Mouse (Mus musculus) testis, adult 2 months (tissue): ENCODE measurements around the gene Meis1. TPM values are rescaled to one million over a fixed set of nuclear protein-coding genes. Genes with fewer than 3 reads are reported as not detected.

ENCODE experiments used
- H3K27ac ChIP-seq: fragments of 200-500 bp; 2 replicates; pipeline ENCODE4 v1.5.1; 2012; ENCODE audit warnings: low read depth, low read length; ENCODE audit not compliant: control insufficient read depth, insufficient read depth
- H3K27me3 ChIP-seq: fragments of 200-500 bp; 2 replicates; pipeline ENCODE4 v1.6.1; 2012; ENCODE audit warnings: mild to moderate bottlenecking, low read length, moderate library complexity; ENCODE audit not compliant: control insufficient read depth, insufficient read depth
- H3K36me3 ChIP-seq: fragments of 200-500 bp; 2 replicates; pipeline ENCODE4 v1.6.1; 2012; ENCODE audit warnings: mild to moderate bottlenecking, low read length; ENCODE audit not compliant: control insufficient read depth, insufficient read depth
- H3K4me1 ChIP-seq: fragments of 200-500 bp; 2 replicates; pipeline ENCODE4 v1.6.1; 2012; ENCODE audit warnings: low read length; ENCODE audit not compliant: control insufficient read depth, insufficient read depth
- H3K4me3 ChIP-seq: fragments of 200-500 bp; 2 replicates; pipeline ENCODE4 v1.5.1; 2012; ENCODE audit warnings: low read depth, mild to moderate bottlenecking, low read length, moderate library complexity, mixed read lengths; ENCODE audit not compliant: control insufficient read depth
- CTCF ChIP-seq: fragments of 200-500 bp; IDR thresholded peaks from 2 replicates; pipeline ENCODE4 v1.5.1; 2012; ENCODE audit warnings: low read depth, mild to moderate bottlenecking, inconsistent platforms, low read length, moderate library complexity; ENCODE audit not compliant: control insufficient read depth, insufficient read depth, insufficient replicate concordance
- POLR2A ChIP-seq: fragments of 200-500 bp; IDR thresholded peaks from 2 replicates; pipeline ENCODE4 v1.6.1; 2012; ENCODE audit warnings: low read depth, mild to moderate bottlenecking, inconsistent platforms, low read length, moderate library complexity; ENCODE audit not compliant: control insufficient read depth
- polyA plus RNA-seq: library from polyadenylated mRNA; depleted of rRNA; stranded (reverse); fragments of >200 nt; gene quantifications from 2 replicates; pipeline ENCODE4 v1.2.3, GENCODE M21; 2012

The Meis1 gene
- polyA plus RNA-seq, 1 experiment, result 1.9 TPM

DNA sequence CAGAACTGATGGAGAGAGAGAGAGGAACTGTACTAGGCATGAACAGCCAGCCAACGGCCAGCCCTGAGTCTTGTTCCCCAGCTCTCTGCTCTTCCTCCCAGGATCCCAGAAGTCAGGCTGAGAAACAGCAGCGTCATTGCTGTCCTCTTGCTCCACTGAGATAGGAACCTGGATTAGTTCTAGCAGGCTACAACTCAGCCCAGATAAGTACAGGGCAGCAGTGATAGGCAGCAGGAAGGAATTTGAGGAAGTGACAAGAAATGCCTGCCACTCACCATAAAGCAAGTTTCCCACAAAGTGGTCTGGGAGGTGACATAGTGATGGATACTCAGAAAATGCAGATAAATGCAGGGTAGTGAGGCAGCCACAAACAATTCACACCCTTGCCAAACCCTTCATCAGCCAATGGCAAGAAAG is 48.9 kb downstream of the Meis1 start:
- Histone ChIP-seq H3K4me1 (no peaks in the 10 kb centered on the region), H3K27ac (no peak overlapping the region), H3K36me3 (no peaks in the 10 kb centered on the region), H3K4me3 (no peak overlapping the region), H3K27me3 (no peaks in the 10 kb centered on the region)
- TF ChIP-seq CTCF (no peak), POLR2A (no peak)

DNA sequence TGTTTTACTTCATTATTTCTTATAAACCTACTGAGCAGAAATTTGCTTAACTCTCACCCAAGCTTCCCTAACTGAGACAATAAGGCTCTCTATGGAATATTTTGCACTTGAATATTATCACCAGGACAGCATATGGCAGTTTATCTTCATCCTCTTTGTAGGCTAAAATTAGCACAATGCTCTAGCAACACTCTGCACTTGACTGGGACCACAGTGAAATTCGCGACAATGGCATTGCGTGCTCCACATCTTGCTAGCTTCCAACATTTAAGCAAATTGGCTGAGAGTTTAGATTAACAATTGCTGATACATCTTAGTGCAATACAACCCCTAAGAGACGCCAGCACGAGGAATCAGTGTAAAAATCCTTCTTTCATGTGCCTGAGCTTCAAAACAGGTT is 54.4 kb downstream of the Meis1 start:
- H3K4me3 ChIP-seq, result no peak overlapping the region
- H3K27ac ChIP-seq, result no peak overlapping the region
- H3K27me3 ChIP-seq, result no peaks in the 10 kb centered on the region
- no peaks in the 10 kb centered on the region for H3K36me3 ChIP-seq
- TF ChIP-seq POLR2A (no peak), CTCF (no peak)
- H3K4me1 ChIP-seq, result no peaks in the 10 kb centered on the region; the same call in 1 of the 2 replicates

DNA sequence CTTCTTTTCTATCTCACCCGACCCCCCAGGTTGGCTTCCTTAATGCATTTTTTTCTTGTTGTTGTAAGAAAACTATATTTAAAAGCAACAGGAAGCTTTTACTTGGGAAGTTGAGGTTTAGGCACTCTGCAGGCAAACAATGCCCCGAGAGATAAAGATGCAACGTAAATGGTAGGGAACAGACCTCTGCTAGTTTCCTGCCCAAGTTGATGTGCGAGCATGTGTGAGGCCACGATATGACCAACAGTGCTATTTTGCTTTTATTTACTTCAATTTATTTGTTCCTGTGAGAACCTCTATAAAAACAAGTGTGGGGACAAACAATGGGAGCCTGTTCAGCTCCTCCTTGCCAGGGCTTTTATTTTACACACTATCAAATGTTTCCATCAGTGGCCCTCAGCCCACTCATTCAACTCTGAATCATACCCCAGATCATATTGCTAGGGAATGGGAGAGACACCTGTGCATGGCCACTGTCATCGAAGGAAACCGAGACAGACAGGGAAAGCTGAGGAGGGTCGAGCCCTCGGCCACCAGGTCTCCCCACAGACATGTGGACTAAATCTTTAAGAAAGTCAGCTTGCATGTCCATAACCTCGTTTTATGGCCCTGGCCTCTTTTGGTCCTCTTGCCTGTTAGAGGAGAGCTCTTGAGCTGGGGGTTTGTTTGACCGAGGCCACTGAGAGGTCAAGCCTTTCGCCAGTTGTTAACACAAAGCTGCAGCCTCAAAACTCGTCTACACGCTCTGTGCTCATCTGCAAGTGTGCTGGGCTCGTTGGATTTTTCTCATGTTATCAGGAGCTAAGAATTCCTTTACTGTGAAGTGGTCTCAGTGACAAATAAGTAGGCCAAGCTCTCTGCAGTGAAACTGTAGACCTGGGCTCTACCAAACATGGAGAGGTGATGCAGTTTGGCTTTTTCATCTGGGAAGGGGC is 55.3 kb downstream of the Meis1 start:
- TF ChIP-seq POLR2A (no peak), CTCF (no peak)
- no peak overlapping the region for H3K27ac ChIP-seq
- no peak overlapping the region for H3K4me3 ChIP-seq
- H3K4me1 ChIP-seq, result no peaks in the 10 kb centered on the region; the same call in 1 of the 2 replicates
- H3K27me3 ChIP-seq, result no peaks in the 10 kb centered on the region
- no peaks in the 10 kb centered on the region for H3K36me3 ChIP-seq

DNA sequence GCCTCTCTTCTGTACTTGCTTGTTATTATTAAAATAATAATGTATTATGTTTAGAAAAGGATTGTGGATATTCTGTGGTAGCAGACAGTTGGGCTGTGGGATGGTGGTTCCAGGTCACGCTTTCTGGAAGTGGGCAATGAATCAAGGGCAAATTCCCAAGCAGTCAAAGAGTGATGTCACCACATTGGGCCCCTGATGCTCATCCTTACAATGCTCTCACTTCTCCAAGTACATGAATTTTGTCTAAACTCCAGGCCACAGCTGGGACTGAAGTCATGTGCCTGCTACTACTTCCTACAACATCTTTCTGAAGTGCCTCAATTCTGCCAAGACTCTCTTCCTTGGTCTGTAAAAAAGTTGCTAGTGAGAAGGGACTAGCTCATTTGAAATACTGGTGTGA is 59.3 kb downstream of the Meis1 start:
- no peaks in the 10 kb centered on the region; the same call in none of the 2 replicates for H3K4me1 ChIP-seq
- no peak for TF ChIP-seq CTCF
- TF ChIP-seq POLR2A, result no peak

DNA sequence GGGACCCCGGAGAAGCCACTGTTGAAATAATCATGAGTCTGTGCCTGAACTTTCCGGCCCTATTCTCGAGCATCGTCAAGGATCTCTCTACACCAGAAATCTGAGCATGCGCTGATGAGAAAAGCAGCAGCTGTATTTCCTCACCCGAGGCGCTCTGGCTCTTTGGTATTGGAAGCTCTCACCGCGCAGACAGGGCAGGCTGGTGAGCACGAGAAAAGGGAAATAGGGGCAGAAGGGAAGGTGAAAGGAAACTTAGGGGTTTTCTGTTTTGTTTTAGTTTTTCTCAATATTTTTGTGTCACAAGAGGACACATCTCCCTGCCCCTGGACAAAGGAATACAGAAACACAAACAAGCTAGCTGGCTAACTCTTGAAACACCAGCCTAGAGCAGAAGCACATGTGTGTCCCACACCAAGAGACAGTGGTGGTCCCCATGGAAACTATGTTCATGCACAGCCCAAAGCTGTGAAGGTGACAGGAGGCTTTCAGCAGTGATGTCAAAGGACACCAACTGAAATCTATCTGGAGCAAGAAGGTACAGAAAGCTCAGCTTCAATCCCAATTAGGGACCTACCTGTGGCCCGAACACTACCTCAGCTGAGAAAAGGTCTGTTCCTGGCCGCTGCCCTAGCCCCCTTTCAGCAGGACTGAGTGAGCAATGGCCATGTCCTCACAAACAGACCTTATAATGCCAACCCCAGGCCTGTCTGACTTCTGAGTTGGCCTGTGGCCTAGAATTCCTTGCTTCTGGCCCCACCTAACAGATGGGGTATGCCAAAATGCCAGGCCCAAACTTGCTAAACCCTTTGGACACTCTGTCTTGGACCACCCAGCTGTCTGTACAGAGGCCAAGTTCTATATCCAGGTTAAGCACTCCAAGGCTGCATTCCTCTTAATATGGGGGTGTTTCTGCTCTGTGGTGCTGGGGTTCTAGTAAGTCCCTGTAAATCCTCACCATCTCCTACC is 60.7 kb downstream of the Meis1 start:
- no peak overlapping the region for H3K27ac ChIP-seq
- no peaks in the 10 kb centered on the region for H3K27me3 ChIP-seq
- H3K4me1 ChIP-seq, result no peaks in the 10 kb centered on the region; the same call in none of the 2 replicates
- TF ChIP-seq CTCF, result no peak
- TF ChIP-seq POLR2A, result no peak
- no peaks in the 10 kb centered on the region for H3K36me3 ChIP-seq
- no peak overlapping the region; the same call in 1 of the 2 replicates for H3K4me3 ChIP-seq

More for the DNA sequence above, 59.3 kb downstream of the Meis1 start:
- Histone ChIP-seq H3K4me3 (no peak overlapping the region), H3K36me3 (no peaks in the 10 kb centered on the region), H3K27me3 (no peaks in the 10 kb centered on the region), H3K27ac (no peak overlapping the region)

DNA sequence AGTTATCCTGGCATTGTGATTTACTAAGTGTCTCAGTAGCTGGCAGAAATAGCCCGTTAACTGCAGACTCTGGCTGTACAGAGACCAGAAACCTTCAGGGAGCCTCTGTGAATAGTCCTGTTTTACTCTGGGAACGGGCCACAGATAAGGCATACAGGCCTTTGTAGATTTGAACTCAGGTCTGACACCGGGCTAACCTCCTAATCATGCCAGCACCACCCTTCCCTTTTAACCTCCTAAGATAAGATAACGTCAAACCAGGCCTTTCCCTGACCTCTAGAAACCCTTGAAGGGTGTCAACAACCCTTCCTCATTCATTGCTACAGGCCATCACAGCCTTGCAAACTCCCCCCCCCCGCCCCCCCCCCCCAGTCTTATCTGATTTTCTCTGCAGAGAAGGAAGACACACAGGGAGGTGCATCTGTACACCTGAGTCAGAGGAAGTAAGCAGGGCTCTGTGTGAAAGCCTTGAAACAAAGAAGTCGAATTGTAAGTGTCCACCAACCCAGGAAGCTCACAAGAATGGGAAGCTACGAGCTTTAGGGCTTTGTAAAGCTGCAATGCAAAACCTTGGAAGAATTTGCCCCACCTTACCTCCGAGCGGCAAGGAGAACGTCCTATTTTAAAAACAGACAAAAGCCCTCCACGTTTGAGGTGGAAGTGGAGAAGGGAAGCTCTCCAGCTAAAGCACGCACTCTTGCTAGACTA is 61.5 kb downstream of the Meis1 start:
- Histone ChIP-seq H3K4me3 (no peak overlapping the region; the same call in 1 of the 2 replicates), H3K27me3 (no peaks in the 10 kb centered on the region), H3K4me1 (no peaks in the 10 kb centered on the region; the same call in none of the 2 replicates), H3K27ac (no peak overlapping the region), H3K36me3 (no peaks in the 10 kb centered on the region)
- no peak for TF ChIP-seq CTCF
- TF ChIP-seq POLR2A, result no peak
